Mouse (Mus musculus) C2C12 (cell line): ENCODE data around the gene Actc1. TPM values are rescaled to one million over a fixed set of nuclear protein-coding genes. Genes with fewer than 3 reads are reported as not detected.

Experiments used
- H3K27me3 ChIP-seq: one replicate; pipeline ENCODE4 v1.6.1; 2011; ENCODE audit not compliant: control insufficient read depth, insufficient read depth, insufficient read length
- H3K36me3 ChIP-seq: one replicate; pipeline ENCODE4 v1.6.1; 2011; ENCODE audit not compliant: control insufficient read depth, insufficient read depth
- H3K4me3 ChIP-seq: one replicate; pipeline ENCODE4 v1.5.1; 2011; ENCODE audit warnings: mild to moderate bottlenecking, control low read depth; ENCODE audit not compliant: poor library complexity, insufficient read depth, severe bottlenecking
- H3K79me2 ChIP-seq: one replicate; pipeline ENCODE4 v1.6.1; 2011; ENCODE audit not compliant: control insufficient read depth, insufficient read depth
- H3K79me3 ChIP-seq: one replicate; pipeline ENCODE4 v1.6.1; 2011; ENCODE audit warnings: low read depth, control low read depth
- H3ac ChIP-seq: one replicate; pipeline ENCODE3; 2011; ENCODE audit warnings: low read depth; ENCODE audit not compliant: control insufficient read depth, insufficient read length
- CEBPB ChIP-seq: IDR thresholded peaks from one replicate; pipeline ENCODE4 v1.6.1; 2011; ENCODE audit warnings: low read depth, mild to moderate bottlenecking, control low read depth, moderate library complexity
- CTCF ChIP-seq: IDR thresholded peaks from one replicate; pipeline ENCODE4 v1.5.1; 2011; ENCODE audit not compliant: control insufficient read depth, insufficient read depth, insufficient read length
- FOSL1 ChIP-seq: IDR thresholded peaks from one replicate; pipeline ENCODE4 v1.8.0; 2011; ENCODE audit warnings: mild to moderate bottlenecking, low read length; ENCODE audit not compliant: poor library complexity, insufficient read depth, severe bottlenecking
- MAX ChIP-seq: IDR thresholded peaks from one replicate; pipeline ENCODE4 v1.6.1; 2011; ENCODE audit warnings: mild to moderate bottlenecking, control low read depth
- MYOD1 ChIP-seq: IDR thresholded peaks from one replicate; pipeline ENCODE4 v1.6.1; 2011; ENCODE audit warnings: low read depth; ENCODE audit not compliant: control insufficient read depth, insufficient read length
- MYOG ChIP-seq: IDR thresholded peaks from one replicate; pipeline ENCODE4 v1.6.1; 2011; ENCODE audit not compliant: control insufficient read depth, insufficient read length; ENCODE audit errors: extremely low read depth
- USF1 ChIP-seq: IDR thresholded peaks from one replicate; pipeline ENCODE4 v1.6.1; 2011; ENCODE audit warnings: low read depth, mild to moderate bottlenecking, control low read depth, moderate library complexity
- polyA plus RNA-seq: library from polyadenylated mRNA; unstranded; fragments of >200 nt; fragmentation: generic; extraction: Trizol; gene quantifications from one replicate; pipeline ENCODE4 v1.2.1, GENCODE M21; 2012; ENCODE audit warnings: missing spikeins

Actc1 gene
- polyA plus RNA-seq, 1 experiment = 8.0 TPM

GRCm38 (mm10) chr2:114066226-114066625, 12.9 kb upstream of the Actc1 start:
- Histone ChIP-seq H3ac (no peak overlapping the region), H3K36me3 (no peaks in the 10 kb centered on the region)

GRCm38 (mm10) chr2:114064004-114064403, 10.7 kb upstream of the Actc1 start:
- TF ChIP-seq MYOG (no peak), CEBPB (no peak), CTCF (no peak), FOSL1 (no peak), USF1 (no peak), MAX (no peak), MYOD1 (no peak)
- Histone ChIP-seq H3K79me3 (no peaks in the 10 kb centered on the region), H3ac (no peak overlapping the region), H3K4me3 (no peak overlapping the region), H3K79me2 (no peaks in the 10 kb centered on the region), H3K27me3 (peaks cover 7% of the 10 kb centered on the region), H3K36me3 (no peaks in the 10 kb centered on the region)

More at GRCm38 (mm10) chr2:114066226-114066625, 12.9 kb upstream of the Actc1 start:
- Histone ChIP-seq H3K4me3 (no peak overlapping the region), H3K79me2 (no peaks in the 10 kb centered on the region), H3K79me3 (no peaks in the 10 kb centered on the region), H3K27me3 (peaks cover 7% of the 10 kb centered on the region)
- TF ChIP-seq USF1 (no peak), MYOG (no peak)

GRCm38 (mm10) chr2:114060071-114060591, 6.8 kb upstream of the Actc1 start:
- no peak for TF ChIP-seq CTCF
- Histone ChIP-seq H3K27me3 (no peaks in the 10 kb centered on the region), H3K79me3 (no peaks in the 10 kb centered on the region), H3K4me3 (no peak overlapping the region), H3K36me3 (no peaks in the 10 kb centered on the region), H3ac (no peak overlapping the region), H3K79me2 (no peaks in the 10 kb centered on the region)

- Histone ChIP-seq H3K4me3 (no peak overlapping the region), H3K36me3 (no peaks in the 10 kb centered on the region), H3ac (no peak overlapping the region), H3K79me3 (no peaks in the 10 kb centered on the region), H3K79me2 (no peaks in the 10 kb centered on the region), H3K27me3 (no peaks in the 10 kb centered on the region)
- TF ChIP-seq FOSL1 = peak; percentile 73
- no peak for TF ChIP-seq MYOG
- no peak for TF ChIP-seq MYOD1
These were observed 6.3 kb upstream of the Actc1 start for GRCm38 (mm10) chr2:114059608-114060007.

- H3ac ChIP-seq = no peak overlapping the region
- H3K36me3 ChIP-seq = no peaks in the 10 kb centered on the region
- H3K27me3 ChIP-seq = no peaks in the 10 kb centered on the region
- H3K79me3 ChIP-seq = no peaks in the 10 kb centered on the region
- H3K4me3 ChIP-seq = no peak overlapping the region
- H3K79me2 ChIP-seq = no peaks in the 10 kb centered on the region
- TF ChIP-seq MYOG = no peak
- no peak for TF ChIP-seq MAX
- TF ChIP-seq CEBPB = no peak
- TF ChIP-seq CTCF = no peak
- no peak for TF ChIP-seq MYOD1
- no peak for TF ChIP-seq FOSL1
- TF ChIP-seq USF1 = no peak
These were observed 5.0 kb upstream of the Actc1 start for GRCm38 (mm10) chr2:114058226-114058796.

- Histone ChIP-seq H3ac (no peak overlapping the region), H3K4me3 (no peak overlapping the region), H3K79me3 (no peaks in the 10 kb centered on the region), H3K27me3 (no peaks in the 10 kb centered on the region), H3K36me3 (no peaks in the 10 kb centered on the region), H3K79me2 (no peaks in the 10 kb centered on the region)
- peak; percentile 32 for TF ChIP-seq MYOD1
- TF ChIP-seq CTCF = no peak
These were observed 4.0 kb upstream of the Actc1 start for GRCm38 (mm10) chr2:114057303-114057853.
